Mouse (Mus musculus): ENCODE results near the gene Fnip2. TPM values are rescaled to one million over a fixed set of nuclear protein-coding genes. Genes with fewer than 3 reads are reported as not detected.

Fnip2 gene
- total RNA-seq, 2 experiments from 2014 or later = 3.1 to 3.3 TPM

DNA sequence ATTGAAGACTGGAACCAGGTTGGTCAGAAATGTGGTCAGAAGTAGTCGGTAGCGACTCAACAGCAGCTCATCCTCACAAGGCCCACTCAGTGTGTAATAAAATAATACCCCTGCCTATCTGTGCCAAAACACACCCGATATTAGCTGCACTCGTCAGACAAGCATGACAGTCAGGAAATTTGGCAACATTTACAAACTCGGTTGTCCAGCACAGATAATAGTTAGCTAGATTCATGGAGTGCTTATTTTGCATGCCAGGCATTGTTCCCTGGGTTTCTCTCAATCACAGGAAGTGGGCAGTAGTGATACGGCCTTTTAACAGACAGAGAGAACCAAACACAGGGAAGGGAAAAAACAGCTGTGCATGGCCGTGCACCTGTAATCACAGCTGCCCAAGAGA, 30.6 kb downstream of the Fnip2 start:
- intact Hi-C loops (cut with DNase I) = no loop called here
- DNase-seq = no peak

DNA sequence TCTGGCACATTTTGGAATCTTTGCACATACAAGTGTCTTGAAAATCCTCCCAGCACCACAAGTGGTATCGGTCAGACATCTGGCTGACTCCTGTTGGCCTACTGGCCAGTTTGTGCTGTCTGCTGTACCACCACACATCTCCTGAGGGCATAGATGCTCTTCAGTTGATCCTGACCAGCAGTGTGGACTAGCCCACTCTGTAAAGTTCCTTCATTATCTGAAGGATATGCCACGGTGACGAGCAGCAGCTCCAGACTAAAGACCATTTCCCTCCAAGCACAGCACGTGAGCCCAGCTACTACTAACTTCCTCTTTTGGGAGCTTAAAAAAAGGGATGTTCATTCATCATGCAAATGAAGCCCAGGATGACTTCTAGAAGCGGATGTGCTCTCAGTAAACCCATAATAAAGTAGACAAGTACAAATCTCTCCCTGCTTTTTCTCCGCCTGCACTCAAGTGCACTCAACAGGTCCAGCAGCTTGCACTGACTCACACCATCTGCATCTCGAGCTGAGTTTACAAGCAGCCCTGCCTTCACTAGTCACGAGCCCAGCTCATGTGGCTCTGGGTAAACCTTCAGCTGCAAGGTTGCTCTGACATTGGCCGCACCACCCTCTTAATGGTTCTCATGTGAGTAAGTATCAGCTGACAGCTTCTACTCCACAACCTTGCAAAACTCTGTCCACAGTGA, 35.9 kb downstream of the Fnip2 start:
- intact Hi-C loops (cut with DNase I) = no loop called here
- no peak for DNase-seq

- intact Hi-C loops (cut with DNase I) = no loop called here
- no peak for DNase-seq
These were observed 38.0 kb downstream of the Fnip2 start for GRCm38 (mm10) chr3:79529499-79530096.

GRCm38 (mm10) chr3:79528451-79528850, 39.1 kb downstream of the Fnip2 start:
- intact Hi-C loops (cut with DNase I) = no loop called here
- no peak for DNase-seq

DNA sequence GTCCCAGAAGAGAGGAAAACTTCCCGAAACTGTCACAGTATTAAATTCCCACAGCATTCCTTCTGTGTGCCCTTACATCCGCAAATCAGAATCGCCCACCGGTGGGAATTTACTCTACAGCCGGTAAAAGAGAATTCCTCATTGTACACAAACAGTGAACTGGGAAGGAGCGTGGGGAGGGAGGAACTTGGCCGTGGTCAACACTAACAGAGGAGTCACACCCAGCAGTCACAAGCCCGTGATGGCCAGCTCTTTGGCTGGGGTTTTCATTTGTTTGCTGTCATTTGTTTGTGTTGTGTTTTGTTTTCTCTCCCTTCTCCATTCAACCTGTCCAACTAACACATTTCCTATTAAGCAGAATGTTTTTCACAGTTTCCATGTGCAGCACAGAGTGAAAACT, 39.7 kb downstream of the Fnip2 start:
- intact Hi-C loops (cut with DNase I) = no loop called here
- DNase-seq = no peak

- no peak for DNase-seq
- intact Hi-C loops (cut with DNase I) = no loop called here
These were observed 40.1 kb downstream of the Fnip2 start for GRCm38 (mm10) chr3:79527521-79527920.

DNA sequence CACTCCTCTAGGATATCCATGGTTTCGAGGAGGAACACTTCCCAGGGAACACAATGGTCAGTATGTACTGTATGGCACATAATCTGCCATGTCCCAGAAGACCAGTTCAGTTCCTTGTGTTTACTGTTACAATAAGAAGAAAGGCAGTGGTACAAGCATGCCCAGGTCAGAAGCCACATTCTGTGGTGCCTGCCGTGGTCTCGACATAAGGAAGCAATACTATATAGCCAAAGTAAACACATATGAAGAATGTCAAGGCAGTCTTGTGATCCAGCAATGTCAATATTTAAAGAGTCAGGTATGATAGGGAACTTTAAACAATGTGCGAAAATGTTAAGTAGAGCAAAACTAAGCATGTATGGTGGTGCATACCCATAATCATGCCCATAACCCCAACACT, 44.2 kb downstream of the Fnip2 start:
- no peak for DNase-seq
- intact Hi-C loops (cut with DNase I) = no loop called here

GRCm38 (mm10) chr3:79519862-79520261, 47.7 kb downstream of the Fnip2 start:
- intact Hi-C loops (cut with DNase I) = loop anchor here (5.0 kb wide), 1 partner anchor 47 kb away; the partner anchor contains the start of gene Fnip2
- DNase-seq = no peak

GRCm38 (mm10) chr3:79518761-79519527, 48.7 kb downstream of the Fnip2 start:
- peak; percentile 25 to 28 for DNase-seq
- intact Hi-C loops (cut with DNase I) = loop anchor here (5.0 kb wide), 1 partner anchor 48 kb away; the partner anchor contains the start of gene Fnip2

DNA sequence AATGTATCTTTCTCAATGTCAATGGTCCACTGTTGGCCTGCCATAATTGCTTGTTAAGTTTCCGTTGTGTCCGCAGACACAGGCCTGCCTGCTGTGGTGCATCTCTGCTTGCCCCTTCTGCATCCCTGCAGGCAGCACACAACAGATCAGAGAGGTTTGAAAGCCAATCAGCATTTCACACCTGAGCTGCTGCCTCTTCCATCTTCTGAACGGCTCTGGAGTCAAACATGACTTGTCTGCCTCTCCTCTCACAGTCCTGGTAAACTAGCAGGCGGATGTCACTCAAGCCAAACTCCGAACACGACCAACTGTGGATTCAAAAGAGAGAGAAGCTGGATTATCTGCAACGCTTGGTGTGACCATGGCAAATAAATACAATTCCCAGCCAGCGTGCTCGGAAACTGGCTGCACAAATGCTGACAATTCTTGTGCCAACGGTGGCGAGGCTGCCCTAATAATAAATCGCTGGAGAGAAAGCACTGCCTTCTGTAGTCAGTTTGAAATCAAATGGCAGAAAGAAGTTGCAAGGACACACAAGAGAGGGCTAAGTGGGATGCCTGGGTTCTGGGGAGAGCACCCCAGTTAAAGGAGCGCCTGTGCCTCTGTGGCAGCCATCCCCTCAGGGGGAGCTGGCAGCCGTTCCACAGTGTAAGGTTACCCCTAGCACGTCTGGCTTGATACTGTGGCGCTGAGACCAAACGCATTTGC, 49.6 kb downstream of the Fnip2 start:
- DNase-seq = peak in 1 of 2 experiments; percentile 11

DNA sequence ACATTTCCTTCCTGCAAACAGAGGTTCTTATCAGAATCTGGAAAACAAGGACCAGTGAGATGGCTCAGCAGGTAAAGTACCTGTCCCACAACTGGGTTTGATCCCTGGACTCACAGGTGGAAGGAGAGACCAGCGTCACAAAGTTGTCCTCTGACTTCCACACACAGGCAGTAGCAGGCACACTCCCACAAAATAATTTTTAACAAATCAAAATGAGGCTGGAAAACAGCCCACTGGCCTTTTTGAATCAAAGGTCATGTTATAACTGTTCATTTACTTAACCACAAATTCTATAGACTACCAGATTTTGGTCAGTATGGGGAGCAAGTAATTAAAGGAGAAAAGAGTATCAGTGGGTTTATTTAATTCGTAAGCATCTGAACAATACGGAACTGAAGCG, 50.6 kb downstream of the Fnip2 start:
- no peak for DNase-seq
- intact Hi-C loops (cut with DNase I) = loop anchor here (5.0 kb wide), 1 partner anchor 50 kb away; the partner anchor contains the start of gene Fnip2

More for the DNA sequence above, 49.6 kb downstream of the Fnip2 start:
- intact Hi-C loops (cut with DNase I) = loop anchor here (5.0 kb wide), 1 partner anchor 49 kb away; the partner anchor contains the start of gene Fnip2

- intact Hi-C loops (cut with DNase I) = loop anchor here (5.0 kb wide), 1 partner anchor 51 kb away; the partner anchor contains the start of gene Fnip2
- no peak for DNase-seq
These were observed 51.3 kb downstream of the Fnip2 start for GRCm38 (mm10) chr3:79516099-79516920.

DNA sequence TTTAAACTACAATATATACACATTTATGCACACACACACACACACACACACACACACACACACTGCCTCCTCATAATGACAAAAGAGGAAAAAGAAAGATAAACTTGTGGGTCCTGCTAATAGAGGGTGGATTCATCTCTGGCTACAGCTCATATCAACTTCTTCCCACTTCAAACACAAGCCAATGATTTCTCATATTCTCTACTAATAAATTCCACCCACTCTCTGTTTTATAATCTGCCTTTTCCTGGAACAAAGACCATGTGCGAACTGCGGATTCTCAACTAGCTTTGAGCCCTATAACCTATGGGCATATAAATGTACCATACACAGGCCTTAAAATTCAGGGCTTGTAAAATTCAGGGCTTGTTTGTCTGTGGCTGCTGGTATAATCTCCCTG, 53.3 kb downstream of the Fnip2 start:
- intact Hi-C loops (cut with DNase I) = loop anchor here (5.0 kb wide), 1 partner anchor 73 kb away; no protein-coding TSS in a partner anchor
- no peak for DNase-seq

GRCm38 (mm10) chr3:79501166-79501728, 66.3 kb downstream of the Fnip2 start:
- intact Hi-C loops (cut with DNase I) = loop anchor here (10.0 kb wide), 1 partner anchor 546 kb away; no protein-coding TSS in a partner anchor
- no peak for DNase-seq

- no peak for DNase-seq
These were observed 67.3 kb downstream of the Fnip2 start for GRCm38 (mm10) chr3:79500279-79500678.

DNA sequence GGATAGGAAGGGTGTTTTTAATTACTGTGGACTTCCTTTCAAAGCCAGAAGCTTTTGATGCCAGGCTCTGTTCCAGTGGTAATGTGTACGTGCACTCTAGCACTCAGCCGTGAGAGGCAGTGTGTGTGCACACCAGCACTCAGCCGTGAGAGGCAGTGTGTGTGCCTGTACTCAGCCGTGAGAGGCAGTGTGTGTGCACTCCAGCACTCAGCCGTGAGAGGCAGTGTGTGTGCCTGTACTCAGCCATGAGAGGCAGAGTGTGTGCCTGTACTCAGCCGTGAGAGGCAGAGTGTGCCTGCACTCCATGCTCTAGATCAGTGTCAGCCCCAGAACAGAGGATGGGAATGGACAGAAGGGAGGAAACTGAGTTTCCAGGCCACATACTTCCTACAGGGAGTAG, 70.9 kb downstream of the Fnip2 start:
- intact Hi-C loops (cut with DNase I) = no loop called here
- no peak for DNase-seq

More at GRCm38 (mm10) chr3:79500279-79500678, 67.3 kb downstream of the Fnip2 start:
- intact Hi-C loops (cut with DNase I) = loop anchor here (10.0 kb wide), 1 partner anchor 545 kb away; no protein-coding TSS in a partner anchor

- no peak for DNase-seq
- intact Hi-C loops (cut with DNase I) = loop anchor here (2.0 kb wide), 1 partner anchor 274 kb away; no protein-coding TSS in a partner anchor
These were observed 72.4 kb downstream of the Fnip2 start for GRCm38 (mm10) chr3:79495151-79495550.

DNA sequence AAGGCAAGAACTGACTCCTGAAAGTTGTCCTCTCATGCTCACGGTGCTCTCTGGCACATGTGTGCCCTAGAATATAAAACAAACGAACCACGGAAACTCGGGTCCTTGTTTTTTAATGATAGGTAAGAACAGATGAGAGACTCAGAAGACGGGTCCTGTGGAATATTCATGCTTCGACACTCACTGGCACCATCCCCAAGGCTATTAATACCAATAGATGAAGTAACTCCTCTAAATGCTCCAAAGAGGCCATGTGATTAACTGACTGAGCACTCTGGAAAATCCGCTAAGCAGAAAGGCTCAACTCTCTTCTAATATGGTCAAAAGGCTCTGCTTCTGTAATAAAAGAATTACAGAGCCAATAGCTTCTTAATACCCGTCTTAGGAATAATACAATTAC, 73.6 kb downstream of the Fnip2 start:
- no peak for DNase-seq
- intact Hi-C loops (cut with DNase I) = loop anchor here (2.0 to 5.0 kb wide), 2 partner anchors 273 to 292 kb away; no protein-coding TSS in a partner anchor

DNA sequence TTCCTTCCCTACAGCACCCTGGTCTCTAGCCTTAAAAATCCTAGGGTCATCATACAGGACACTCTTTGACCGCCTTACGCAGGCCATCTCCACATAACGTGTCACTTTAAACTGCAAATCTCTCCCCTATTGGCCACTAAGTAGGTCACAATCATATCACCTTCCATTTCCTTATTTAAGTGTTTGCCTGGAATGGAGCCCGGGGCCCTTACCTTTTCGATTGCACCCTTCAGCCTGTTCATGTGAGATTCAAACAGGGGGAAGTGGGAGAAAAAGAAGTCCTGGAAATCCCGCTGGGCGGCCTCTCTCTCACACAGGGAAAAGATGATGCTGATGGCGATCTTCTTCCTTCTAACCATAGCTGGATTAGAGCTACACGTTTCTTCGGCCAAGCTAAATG, 74.5 kb downstream of the Fnip2 start:
- intact Hi-C loops (cut with DNase I) = loop anchor here (5.0 kb wide), 1 partner anchor 291 kb away; no protein-coding TSS in a partner anchor
- no peak for DNase-seq

Data from gastrocnemius, postnatal 36 days (tissue).